Mouse (Mus musculus) midbrain, embryonic 10.5 days (tissue): ENCODE data around the gene F10. TPM values are rescaled to one million over a fixed set of nuclear protein-coding genes. Genes with fewer than 3 reads are reported as not detected.
A peak's percentile ranks its signal among the peaks of the same experiment; 100 is the strongest.

ENCODE experiments used
- DNase-seq: peaks from one replicate; pipeline ENCODE4 v3.0.0-alpha.2; 2017; ENCODE audit warnings: low spot score
- H3K27ac ChIP-seq: fragments of 300-500 bp; sonication (generic); replicated peaks from 2 replicates; pipeline ENCODE4 v1.5.1; 2016; ENCODE audit warnings: mild to moderate bottlenecking
- H3K27me3 ChIP-seq: fragments of 300-500 bp; sonication (generic); 2 replicates; pipeline ENCODE4 v1.6.1; 2016; ENCODE audit warnings: low read depth, mild to moderate bottlenecking; ENCODE audit not compliant: poor library complexity, severe bottlenecking
- H3K36me3 ChIP-seq: fragments of 300-500 bp; sonication (generic); 2 replicates; pipeline ENCODE4 v1.6.1; 2016; ENCODE audit warnings: mild to moderate bottlenecking, moderate library complexity
- H3K4me1 ChIP-seq: fragments of 300-500 bp; sonication (generic); 2 replicates; pipeline ENCODE4 v1.6.1; 2016
- H3K4me3 ChIP-seq: fragments of 300-500 bp; sonication (generic); 2 replicates; pipeline ENCODE4 v1.5.1; 2016; ENCODE audit warnings: mild to moderate bottlenecking, moderate library complexity
- H3K9me3 ChIP-seq: fragments of 300-500 bp; sonication (generic); replicated peaks from 2 replicates; pipeline ENCODE4 v1.6.1; 2016; ENCODE audit warnings: mild to moderate bottlenecking
- WGBS: fragments of 180-500 bp; shearing (Covaris S2); methylation state at CpG from one replicate; pipeline ENCODE4 v1.1.7; 2016; 5-methylcytosine and 5-hydroxymethylcytosine counted together
- polyA plus RNA-seq: library from polyadenylated mRNA; unstranded; fragments of >200 nt; fragmentation: Nextera tagmentation; extraction: Ambion mirVana; gene quantifications from 2 replicates; pipeline ENCODE4 v1.2.1, GENCODE M21; 2016

Gene F10
- polyA plus RNA-seq, 1 experiment from 2014 or later, result 0.98 TPM

DNA sequence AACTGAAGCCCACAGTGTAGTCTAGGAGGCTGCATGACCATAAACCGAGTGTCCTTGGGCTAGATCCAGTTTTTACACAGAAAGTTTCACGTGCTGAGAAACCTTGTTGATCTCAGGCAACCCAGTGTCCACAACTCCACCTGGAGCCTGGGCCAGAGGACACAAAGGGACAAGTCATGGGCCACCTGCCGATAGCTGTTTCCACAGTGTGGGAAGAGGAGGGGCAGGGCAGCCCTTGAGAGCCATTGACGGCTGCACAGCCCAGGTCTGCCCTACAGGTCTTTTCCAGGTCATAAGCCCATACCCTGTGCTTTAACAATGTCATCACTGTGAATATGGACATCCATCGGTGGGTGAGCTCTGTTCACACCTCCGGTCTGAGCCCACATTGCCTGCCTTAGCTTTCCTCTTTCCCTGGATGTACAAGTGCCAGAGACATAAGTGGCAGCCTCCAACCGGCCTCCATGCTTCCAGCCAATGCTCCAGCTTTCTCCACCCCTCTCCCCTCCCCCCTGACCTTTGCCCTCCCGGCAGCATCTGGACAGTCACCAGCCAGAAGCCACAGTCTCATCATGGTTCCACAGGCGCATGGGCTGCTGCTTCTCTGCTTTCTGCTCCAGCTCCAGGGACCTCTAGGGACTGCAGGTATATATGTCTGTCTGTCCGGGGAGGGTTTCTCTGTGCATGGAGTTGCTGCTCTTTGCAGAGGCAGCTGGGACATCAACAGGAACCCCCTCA is 11.5 kb upstream of the F10 start, which contains the start of gene F7:
F7 (plus strand) TSS at position 548 of the 738 bp plus-strand sequence.
- no peak within 1 kb of the TSS; the same call in 1 of the 2 replicates for H3K27ac ChIP-seq
- peak; percentile 33 for DNase-seq
- H3K4me3 ChIP-seq, result no peak within 1 kb of the TSS
- H3K36me3 ChIP-seq, result 0 out of 2 replicates have a peak, but pooled peaks cover under 1% of the 10 kb centered on the region
- H3K27me3 ChIP-seq, result no peaks in the 10 kb centered on the region
- H3K4me1 ChIP-seq, result peaks cover 9% of the 10 kb centered on the region
- 66% methylated on average over 10 of the region's 10 CpGs for whole genome bisulfite sequencing
- H3K9me3 ChIP-seq, result no peaks in the 10 kb centered on the region

DNA sequence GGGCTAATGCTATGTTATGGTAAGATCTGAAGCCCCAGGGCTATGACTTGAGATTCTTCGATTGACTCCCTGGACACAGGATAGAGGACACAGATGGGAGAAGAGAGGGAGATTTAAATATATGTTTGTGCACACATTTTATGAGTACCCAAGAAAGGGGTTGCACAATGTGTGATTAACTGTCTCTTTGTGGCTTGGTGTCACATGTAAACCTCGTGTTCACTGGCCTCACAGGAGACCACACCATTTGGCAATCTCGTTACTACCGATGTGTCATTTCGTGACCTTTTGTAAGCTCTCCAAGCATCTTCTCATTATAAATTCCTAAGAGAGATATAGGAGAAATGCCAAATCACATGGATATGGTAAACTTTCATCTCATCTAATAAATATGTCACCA is 9.5 kb upstream of the F10 start:
- Histone ChIP-seq H3K4me3 (no peak overlapping the region), H3K36me3 (no peaks in the 10 kb centered on the region), H3K9me3 (no peaks in the 10 kb centered on the region), H3K4me1 (peaks cover 9% of the 10 kb centered on the region), H3K27me3 (no peaks in the 10 kb centered on the region), H3K27ac (no peak overlapping the region)
- 92% methylated on average over 5 of the region's 5 CpGs for WGBS
- DNase-seq, result no peak

DNA sequence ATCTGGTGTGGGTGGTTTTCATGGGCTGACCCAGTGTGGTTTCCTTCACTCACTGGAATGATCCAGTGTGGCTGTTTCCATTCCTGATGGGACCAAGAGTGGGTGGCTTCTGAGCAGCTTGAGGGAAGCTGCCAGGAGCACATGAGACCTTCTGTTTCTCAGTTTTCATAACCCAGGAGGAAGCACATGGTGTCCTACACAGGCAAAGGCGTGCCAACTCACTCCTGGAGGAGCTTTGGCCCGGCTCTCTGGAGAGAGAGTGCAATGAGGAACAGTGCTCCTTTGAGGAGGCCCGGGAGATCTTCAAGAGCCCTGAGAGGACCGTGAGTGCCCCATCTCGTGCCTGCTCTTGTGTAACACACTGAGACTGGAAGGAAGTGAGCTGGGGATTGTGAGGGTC is 8.6 kb upstream of the F10 start:
- 72% methylated on average over 5 of the region's 5 CpGs for WGBS
- Histone ChIP-seq H3K9me3 (no peaks in the 10 kb centered on the region), H3K4me3 (no peak overlapping the region), H3K4me1 (peaks cover 9% of the 10 kb centered on the region), H3K27ac (no peak overlapping the region), H3K27me3 (no peaks in the 10 kb centered on the region), H3K36me3 (no peaks in the 10 kb centered on the region)
- no peak for DNase-seq

DNA sequence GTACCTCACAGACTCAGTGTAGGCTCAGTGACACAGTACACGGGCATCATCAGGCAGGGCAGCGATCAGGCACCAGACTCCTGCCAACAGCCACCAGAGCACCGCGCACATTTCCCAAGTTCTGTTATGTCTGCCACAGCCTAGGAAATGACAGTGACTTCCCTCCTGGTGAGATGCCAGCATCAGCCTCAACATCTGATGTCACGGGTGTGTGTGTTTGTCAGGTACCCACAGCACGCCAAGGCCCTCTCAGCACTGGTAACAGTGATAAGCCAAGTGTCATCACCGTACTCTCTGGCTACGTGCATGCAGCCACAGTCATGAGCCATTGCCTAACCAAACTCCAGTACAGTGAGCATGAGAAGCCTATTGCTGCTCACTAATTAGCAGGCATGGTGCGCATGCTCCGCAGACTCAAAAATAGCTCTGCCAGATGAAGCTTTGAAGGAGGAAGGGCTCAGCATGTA is 729 bp upstream of the F10 start:
- Histone ChIP-seq H3K27me3 (peaks cover 37% of the 10 kb centered on the region), H3K4me3 (no peak overlapping the region), H3K4me1 (peaks cover 25% of the 10 kb centered on the region), H3K36me3 (no peaks in the 10 kb centered on the region), H3K27ac (no peak overlapping the region), H3K9me3 (no peaks in the 10 kb centered on the region)
- 93% methylated on average over 10 of the region's 10 CpGs for WGBS
- no peak for DNase-seq

DNA sequence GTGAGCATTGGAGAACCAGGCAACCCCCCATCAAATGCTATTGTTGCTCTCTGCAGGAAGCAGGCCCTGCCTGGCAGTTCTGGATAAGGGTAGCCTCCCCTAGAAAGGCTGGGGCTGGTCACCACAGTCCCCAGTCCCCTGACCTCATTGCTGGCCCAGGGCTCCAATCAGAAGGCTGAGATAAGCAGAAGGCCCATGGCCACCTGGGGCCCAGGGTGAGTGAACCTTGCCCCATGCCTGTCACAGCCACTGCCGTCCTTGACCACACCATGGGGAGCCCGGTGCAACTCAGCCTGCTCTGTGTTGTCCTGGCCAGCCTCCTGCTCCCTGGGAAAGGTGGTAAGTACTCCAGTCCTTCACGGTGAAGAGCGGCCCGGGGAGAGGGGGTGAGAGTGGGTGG is 461 bp downstream of the F10 start:
- no peak for DNase-seq
- 48% methylated on average over 5 of the region's 5 CpGs for WGBS

DNA sequence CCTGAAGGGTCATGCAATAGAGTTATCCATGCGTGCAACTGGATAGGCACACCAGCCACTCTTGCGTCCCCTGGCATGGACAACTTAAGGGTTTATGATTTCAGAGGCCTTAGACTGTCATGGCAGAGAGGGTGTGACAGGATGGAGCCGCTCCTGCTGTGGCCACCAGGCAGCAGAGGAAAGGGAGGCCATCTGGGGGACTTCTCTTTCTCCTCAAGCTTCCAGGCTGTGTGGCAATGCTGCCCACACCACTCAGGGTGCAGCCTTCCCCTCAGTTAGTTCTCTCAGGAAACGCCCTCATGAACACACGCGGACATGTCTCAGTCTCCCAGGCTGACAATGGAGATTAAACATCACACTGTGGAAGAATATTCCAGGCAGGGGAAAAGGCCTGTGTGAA is 1.9 kb downstream of the F10 start:
- no peaks in the 10 kb centered on the region for H3K9me3 ChIP-seq
- H3K27me3 ChIP-seq, result peaks cover 57% of the 10 kb centered on the region
- WGBS, result 84% methylated on average over 6 of the region's 6 CpGs
- DNase-seq, result no peak
- H3K36me3 ChIP-seq, result no peaks in the 10 kb centered on the region
- no peak overlapping the region for H3K27ac ChIP-seq
- no peak overlapping the region for H3K4me3 ChIP-seq
- H3K4me1 ChIP-seq, result peaks cover 25% of the 10 kb centered on the region

More for the DNA sequence above, 461 bp downstream of the F10 start:
- H3K9me3 ChIP-seq, result no peaks in the 10 kb centered on the region
- H3K27me3 ChIP-seq, result peaks cover 49% of the 10 kb centered on the region
- H3K36me3 ChIP-seq, result no peaks in the 10 kb centered on the region
- peaks cover 25% of the 10 kb centered on the region for H3K4me1 ChIP-seq
- no peak overlapping the region for H3K4me3 ChIP-seq
- 0 out of 2 replicates have a peak overlapping the region, but pooled peaks have one; percentile 4 for H3K27ac ChIP-seq

DNA sequence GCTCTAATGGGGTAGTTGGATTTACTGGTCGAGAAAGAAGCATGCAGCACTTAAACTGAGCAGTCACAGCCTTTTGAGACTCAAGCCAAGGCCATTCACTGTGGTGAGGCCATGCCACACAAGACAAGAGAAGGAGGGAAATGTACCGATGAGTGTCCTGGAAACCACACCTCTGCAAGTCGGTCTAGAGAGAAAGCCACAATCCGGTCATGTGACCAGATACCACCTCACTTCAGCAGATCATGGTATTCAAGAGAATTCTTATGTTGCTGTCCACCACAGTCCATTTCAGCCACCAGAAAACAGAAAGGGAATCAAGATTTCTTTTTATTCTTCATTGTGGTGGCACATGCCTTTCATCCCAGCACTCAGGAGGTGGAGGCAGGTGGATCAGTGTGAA is 4.4 kb downstream of the F10 start:
- Histone ChIP-seq H3K27me3 (peaks cover 47% of the 10 kb centered on the region; the same call in 1 of the 2 replicates), H3K9me3 (no peaks in the 10 kb centered on the region), H3K4me3 (no peak overlapping the region), H3K4me1 (peaks cover 25% of the 10 kb centered on the region), H3K36me3 (no peaks in the 10 kb centered on the region), H3K27ac (no peak overlapping the region)
- 87% methylated on average over 4 of the region's 4 CpGs for WGBS
- no peak for DNase-seq

DNA sequence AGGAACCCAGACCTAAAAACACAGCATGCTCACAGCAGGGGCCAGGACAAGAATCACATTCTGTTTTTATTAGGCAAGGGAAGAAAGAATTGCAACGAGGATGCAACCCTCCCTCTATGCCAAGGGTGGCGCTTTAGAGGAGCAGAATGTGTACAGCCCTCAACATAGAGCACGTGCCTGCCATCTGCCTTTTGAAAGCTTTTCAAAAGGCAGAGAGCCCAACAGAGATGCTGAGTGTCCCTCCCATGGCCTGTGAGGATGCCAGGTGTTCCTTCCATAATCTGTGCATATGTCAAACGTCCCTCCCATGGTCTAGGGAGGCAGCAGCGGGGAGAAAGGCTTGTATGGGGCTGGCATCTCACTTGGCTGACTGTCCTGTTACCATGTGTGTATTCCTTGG is 10.5 kb downstream of the F10 start:
- WGBS, result 61% methylated on average over 5 of the region's 5 CpGs

DNA sequence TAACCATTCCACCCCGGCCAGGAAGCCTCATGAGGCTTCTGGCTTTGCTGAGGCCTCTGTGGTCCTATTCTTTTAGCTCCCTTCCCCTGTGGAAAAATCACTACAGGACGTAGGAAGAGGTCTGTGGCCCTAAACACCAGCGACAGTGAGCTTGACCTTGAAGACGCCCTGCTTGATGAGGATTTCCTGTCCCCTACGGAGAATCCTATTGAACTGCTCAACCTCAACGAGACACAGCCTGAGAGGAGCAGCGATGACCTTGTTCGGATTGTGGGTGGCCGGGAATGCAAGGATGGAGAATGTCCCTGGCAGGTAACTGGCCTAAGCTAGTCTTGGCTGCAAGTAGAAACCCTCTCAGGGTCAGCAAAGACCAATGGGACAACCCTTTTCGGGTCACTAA is 13.4 kb downstream of the F10 start:
- Histone ChIP-seq H3K27me3 (0 out of 2 replicates have a peak, but pooled peaks cover 6% of the 10 kb centered on the region), H3K4me3 (no peak overlapping the region)

More for the DNA sequence above, 10.5 kb downstream of the F10 start:
- DNase-seq, result no peak
- no peak overlapping the region for H3K4me3 ChIP-seq
- 0 out of 2 replicates have a peak, but pooled peaks cover 7% of the 10 kb centered on the region for H3K27me3 ChIP-seq
- no peak overlapping the region for H3K27ac ChIP-seq
- no peaks in the 10 kb centered on the region for H3K9me3 ChIP-seq
- H3K36me3 ChIP-seq, result no peaks in the 10 kb centered on the region
- no peaks in the 10 kb centered on the region for H3K4me1 ChIP-seq

DNA sequence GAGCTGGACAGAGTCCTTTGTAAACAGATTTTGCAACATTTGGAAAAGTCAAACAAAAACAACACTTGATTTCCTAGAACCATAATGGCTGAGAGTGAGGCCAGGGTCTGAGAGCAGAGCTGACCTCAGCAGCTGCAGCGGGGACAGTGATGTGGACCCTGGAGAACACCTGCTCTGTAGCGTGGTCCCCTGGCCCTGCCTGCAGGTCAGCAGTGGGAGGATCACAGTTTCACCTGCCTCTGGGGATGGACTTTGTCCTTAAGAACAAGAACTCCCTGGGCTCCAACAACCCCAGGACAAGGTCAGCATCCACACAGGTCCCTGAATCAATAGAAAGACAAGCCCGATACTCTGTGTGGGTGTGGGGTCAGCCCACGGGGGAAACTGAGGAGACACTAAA is 20.2 kb downstream of the F10 start:
- Histone ChIP-seq H3K27ac (no peak overlapping the region), H3K9me3 (no peaks in the 10 kb centered on the region), H3K36me3 (no peaks in the 10 kb centered on the region), H3K4me1 (no peaks in the 10 kb centered on the region), H3K27me3 (0 out of 2 replicates have a peak, but pooled peaks cover 6% of the 10 kb centered on the region), H3K4me3 (no peak overlapping the region)
- no peak for DNase-seq
- 85% methylated on average over 4 of the region's 4 CpGs for WGBS

More for the DNA sequence above, 13.4 kb downstream of the F10 start:
- WGBS, result 73% methylated on average over 10 of the region's 10 CpGs
- Histone ChIP-seq H3K4me1 (no peaks in the 10 kb centered on the region), H3K36me3 (no peaks in the 10 kb centered on the region), H3K9me3 (no peaks in the 10 kb centered on the region), H3K27ac (no peak overlapping the region)
- no peak for DNase-seq

DNA sequence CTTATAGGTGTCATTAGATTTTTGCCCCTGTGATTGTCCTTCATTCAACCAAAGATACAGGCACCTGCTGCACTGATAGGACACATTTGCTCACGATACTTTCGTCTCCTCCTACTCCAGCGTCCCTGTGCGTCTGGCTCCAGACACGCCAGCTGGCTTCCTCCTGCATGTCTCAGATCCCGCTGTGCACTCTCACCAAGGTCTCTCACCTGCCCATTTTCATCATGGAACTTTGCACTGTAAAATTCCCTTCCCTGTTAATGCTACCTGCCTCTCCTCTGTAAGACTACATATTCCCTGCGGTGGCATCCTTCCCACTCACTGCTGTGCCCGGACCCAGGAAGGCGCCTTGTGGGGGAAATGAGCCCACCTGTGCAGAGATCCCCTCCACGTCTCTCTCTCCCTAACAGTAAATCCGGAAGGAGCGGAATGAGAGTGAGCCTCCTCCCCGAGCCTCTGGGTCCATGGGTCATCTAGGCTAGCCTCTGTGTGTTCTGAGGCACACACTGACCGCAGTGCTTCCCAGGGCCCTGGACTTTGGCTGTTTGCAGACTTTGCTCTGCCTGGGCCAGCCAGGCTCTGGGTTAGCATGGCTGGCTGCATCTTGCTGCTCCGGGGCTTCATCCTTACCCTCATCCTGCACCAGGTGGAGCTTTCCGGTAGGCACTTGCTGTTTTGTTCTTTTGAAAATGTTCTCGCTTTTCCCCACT is 23.5 kb downstream of the F10 start, which contains the start of gene Proz:
Proz (plus strand) TSS at position 474 of the 710 bp plus-strand sequence.
- Histone ChIP-seq H3K27ac (no peak within 1 kb of the TSS), H3K4me1 (no peaks in the 10 kb centered on the region), H3K36me3 (no peaks in the 10 kb centered on the region), H3K27me3 (no peaks in the 10 kb centered on the region), H3K9me3 (no peaks in the 10 kb centered on the region), H3K4me3 (no peak within 1 kb of the TSS)
- 85% methylated on average over 17 of the region's 17 CpGs for WGBS
- DNase-seq, result no peak

DNA sequence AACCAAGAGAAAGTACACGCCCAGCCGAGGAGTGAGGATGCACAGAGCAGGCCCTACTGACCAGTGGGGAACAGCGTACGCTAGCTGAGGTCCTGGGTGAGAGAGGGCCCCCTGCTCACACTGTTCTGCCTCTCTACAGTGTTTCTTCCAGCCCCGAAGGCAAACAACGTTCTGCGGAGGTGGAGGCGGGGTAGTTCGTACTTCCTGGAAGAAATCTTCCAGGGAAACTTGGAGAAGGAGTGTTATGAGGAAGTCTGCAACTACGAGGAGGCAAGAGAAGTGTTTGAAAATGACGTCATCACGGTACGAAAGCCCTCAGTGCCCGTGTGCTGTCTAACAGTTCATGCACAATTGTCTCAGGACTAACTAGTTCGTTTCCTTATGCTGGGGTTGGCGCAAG is 26.0 kb downstream of the F10 start:
- no peak for DNase-seq
- WGBS, result 85% methylated on average over 16 of the region's 16 CpGs
- no peaks in the 10 kb centered on the region for H3K9me3 ChIP-seq
- no peaks in the 10 kb centered on the region for H3K27me3 ChIP-seq
- no peaks in the 10 kb centered on the region for H3K4me1 ChIP-seq
- H3K36me3 ChIP-seq, result no peaks in the 10 kb centered on the region
- H3K27ac ChIP-seq, result no peak overlapping the region
- H3K4me3 ChIP-seq, result no peak overlapping the region

DNA sequence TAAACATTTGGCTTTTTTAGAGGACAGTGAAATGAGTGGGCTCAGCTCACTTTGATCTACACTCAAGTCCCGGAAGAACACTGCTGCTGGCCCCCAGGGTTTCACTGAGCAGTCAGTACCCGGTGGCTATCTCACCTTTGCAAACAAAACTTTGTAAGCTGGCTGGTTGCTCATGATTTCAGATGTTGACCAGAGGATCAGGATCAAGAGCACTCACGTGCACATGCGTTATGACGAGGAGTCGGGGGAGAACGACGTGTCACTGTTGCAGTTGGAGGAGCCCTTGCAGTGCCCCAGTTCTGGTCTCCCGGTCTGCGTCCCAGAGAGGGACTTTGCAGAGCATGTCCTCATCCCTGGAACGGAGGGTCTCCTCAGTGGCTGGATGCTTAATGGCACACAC is 36.1 kb downstream of the F10 start:
- WGBS, result 94% methylated on average over 11 of the region's 11 CpGs
- no peak for DNase-seq
- Histone ChIP-seq H3K4me1 (no peaks in the 10 kb centered on the region), H3K9me3 (no peaks in the 10 kb centered on the region), H3K27me3 (no peaks in the 10 kb centered on the region), H3K36me3 (peaks cover 60% of the 10 kb centered on the region), H3K4me3 (no peak overlapping the region), H3K27ac (no peak overlapping the region)
